Mouse (Mus musculus) right cerebral cortex, postnatal 36 days (tissue): ENCODE results near the gene Tpm1.

Experiments used
- DNase-seq, 2 experiments: peaks; one replicate each; pipeline ENCODE4 v3.0.0; 2022; ENCODE audit warnings: low spot score in 2 of 2, mixed read lengths in 1 of 2

Gene Tpm1

DNA sequence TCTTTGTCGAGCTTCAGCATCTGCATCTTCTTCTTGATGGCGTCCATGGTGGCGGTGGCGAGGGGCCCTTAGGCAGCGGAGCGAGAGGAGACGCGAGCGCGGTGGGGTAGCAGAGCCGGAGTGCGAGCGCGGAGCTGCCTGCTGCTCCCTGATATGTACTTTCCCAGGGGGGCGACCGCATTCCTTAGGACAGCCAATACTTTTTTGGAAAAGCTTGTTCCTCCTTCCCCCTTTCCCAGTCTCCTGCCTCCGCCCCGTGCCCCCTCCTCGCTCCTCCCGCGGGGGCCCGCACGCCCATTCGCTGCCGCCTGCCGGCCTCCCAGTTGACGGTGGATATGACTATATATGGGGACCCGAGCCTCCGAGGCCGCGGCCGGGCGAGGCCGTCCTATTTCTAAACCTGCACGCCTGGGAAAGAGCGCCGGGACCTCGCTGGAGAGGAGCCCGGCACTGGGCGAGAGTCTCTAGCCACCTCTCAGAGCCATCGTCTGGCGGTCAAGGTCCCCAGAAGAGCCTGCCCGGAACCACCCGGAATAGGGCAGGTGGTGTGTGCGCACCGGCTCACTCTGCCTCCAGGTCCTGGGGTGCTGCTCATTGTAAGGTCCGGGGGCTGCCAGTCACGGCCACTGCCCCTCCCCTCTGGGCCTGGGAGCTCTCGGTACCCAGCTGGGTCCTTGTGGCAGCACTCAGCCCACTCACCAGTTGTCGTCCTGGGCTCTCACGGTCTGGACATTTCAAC, at the start of gene Tpm1:
TSS of gene Tpm1 (minus strand) at position 321 of the 739 bp plus-strand sequence.
- peak; percentile 47 to 53 for DNase-seq

DNA sequence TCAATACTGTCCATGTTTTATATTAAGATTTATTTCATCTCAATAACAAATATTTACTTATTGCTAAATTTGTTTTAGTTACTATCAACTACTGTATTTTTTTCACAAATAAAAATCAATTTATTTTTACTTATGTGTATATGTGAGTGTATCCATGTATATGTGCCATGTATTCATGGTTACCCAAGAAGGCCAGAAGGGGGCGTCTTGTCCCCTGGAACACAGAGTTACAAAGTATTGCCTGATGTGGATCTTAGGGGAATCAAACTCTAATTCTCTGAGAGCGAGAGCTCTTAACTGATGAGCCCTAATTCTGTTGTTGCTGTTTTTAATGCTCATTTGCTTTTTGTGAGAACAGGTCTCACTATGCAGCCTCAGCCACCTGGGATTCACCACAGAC, 45.2 kb upstream of the Tpm1 start:
- DNase-seq = no peak

DNA sequence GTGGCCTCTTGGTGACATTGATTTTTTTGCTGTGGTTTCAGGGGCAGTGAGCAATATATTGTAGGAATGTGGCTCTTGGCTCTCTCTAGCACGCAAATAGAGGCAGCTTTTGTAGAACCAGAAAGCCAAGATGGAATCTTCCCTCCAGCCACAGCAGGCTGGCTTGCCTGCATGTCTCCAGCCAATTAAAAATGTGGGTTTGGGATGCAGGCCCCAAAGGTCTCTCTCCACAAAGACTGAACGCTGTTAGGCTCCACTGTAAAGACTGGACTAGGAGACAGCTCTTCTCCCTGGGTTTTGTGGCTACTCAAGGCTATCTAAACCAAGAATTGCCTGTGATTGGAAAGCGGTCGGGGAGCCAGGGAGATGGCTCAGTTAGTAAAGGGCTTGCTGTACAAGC, 43.0 kb upstream of the Tpm1 start:
- DNase-seq = no peak

DNA sequence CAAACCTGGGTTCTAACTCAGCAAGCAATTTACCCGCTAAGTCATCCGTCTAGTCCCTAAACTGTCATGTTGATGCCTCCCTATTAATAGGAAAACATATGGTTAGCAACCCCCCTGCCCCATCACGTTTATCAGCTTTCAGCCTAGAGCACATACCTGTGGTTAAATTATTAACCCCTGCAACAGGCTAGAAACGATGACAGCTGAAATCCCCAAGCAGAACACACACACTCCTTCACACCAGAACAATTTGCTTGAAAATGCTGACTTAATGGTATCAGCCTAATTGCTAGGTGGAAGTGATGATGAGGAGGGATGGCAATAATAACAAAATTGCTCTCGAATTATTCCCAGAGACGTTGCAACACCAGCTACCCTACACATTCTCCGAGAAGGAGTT, 42.4 kb upstream of the Tpm1 start:
- DNase-seq = no peak

- no peak for DNase-seq
These were observed 41.9 kb upstream of the Tpm1 start for GRCm38 (mm10) chr9:67091151-67091550.

DNA sequence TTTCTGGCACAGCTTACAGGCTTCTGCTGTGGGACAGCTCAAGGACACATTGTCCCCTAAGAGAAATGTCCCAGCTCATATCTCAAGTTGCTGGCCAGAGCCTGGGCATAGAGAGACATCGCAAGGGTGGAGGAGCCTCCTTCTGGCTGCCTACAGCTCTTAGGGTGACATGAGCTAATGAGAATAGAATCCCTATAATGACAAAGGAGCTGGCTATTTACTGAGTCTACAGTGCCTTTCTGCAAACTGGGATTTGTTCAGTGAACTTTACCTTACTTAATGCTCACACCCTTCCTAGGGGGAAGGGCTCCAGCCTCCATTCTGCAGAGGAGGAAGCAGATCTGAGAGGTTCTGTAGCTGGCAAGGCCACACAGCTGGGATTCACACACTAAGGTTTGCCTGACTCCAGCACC, 41.4 kb upstream of the Tpm1 start:
- no peak for DNase-seq

GRCm38 (mm10) chr9:67089167-67089566, 40.0 kb upstream of the Tpm1 start:
- DNase-seq = no peak

- no peak for DNase-seq
These were observed 34.6 kb upstream of the Tpm1 start for GRCm38 (mm10) chr9:67083801-67084200.

- DNase-seq = no peak
These were observed 32.5 kb upstream of the Tpm1 start for GRCm38 (mm10) chr9:67081688-67082087.

- no peak for DNase-seq
These were observed 28.6 kb upstream of the Tpm1 start for GRCm38 (mm10) chr9:67077658-67078319.

GRCm38 (mm10) chr9:67077266-67077657, 28.1 kb upstream of the Tpm1 start:
- DNase-seq = no peak

DNA sequence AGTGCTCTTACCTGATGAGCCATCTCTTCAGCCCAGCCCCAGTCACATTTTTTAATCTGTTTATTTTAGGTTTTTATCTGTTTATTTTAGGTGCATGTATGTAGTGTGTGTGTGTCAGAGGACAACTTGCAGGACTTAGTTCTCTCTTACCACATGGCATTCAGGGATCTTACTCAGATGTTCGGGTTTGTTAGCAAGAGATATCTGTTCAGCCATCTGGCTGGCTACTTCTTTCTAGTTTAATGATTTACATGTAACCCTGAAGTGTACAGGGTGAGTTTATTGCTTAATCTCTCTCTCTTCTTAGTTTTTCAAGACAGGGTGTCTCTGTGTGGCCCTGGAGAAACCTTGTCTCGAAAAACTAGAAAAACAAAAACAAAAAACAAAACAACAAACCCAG, 23.0 kb upstream of the Tpm1 start:
- no peak for DNase-seq

GRCm38 (mm10) chr9:67071596-67071995, 22.4 kb upstream of the Tpm1 start:
- DNase-seq = no peak

DNA sequence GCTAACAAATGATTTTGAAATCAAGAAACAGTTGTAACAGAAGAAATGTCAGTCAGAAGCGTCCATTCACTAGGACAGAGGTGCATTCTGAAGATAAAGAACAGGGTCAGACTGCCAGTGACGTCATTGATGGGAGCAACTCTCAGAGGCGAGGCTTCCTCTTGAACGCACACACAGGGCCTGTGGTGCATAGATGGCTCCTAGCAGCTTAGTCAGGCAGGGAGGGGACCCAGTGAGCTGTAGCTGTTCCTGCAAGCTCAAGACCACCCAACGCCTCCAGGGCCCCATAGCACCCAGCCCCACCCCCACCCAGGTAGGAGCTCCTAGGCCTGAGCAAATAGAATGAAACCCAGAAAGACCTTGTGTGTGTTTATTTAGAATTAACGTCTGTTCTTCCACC, 21.9 kb upstream of the Tpm1 start:
- DNase-seq = no peak

- DNase-seq = no peak
These were observed 17.4 kb upstream of the Tpm1 start for GRCm38 (mm10) chr9:67066616-67067015.

DNA sequence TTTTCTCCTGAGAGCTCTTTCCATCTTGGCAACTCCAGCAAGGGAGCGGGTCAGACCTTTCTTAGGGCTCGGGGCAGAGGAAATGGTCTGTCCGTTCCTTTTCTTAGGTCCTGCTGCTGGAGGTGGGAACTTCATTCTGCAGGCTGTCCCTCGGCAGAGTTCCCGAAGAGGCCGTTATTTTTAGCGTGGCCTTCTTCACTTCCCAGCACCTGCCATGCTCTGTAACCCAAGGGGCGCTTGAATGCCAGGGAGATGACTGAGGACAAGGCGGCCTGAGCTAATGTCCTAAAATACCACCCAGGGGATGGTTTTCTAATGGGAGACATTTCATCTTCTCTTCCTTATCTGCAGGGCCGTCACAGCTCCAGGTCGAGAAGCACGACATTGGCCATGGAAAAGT, 10.5 kb upstream of the Tpm1 start:
- no peak for DNase-seq

GRCm38 (mm10) chr9:67058366-67058765, 9.2 kb upstream of the Tpm1 start:
- DNase-seq = no peak

- no peak for DNase-seq
These were observed 1.6 kb upstream of the Tpm1 start for GRCm38 (mm10) chr9:67050736-67051337.

GRCm38 (mm10) chr9:67049836-67050235, 630 bp upstream of the Tpm1 start:
- DNase-seq = no peak

GRCm38 (mm10) chr9:67048483-67049085, 622 bp downstream of the Tpm1 start:
- DNase-seq = no peak

- no peak for DNase-seq
These were observed 1.4 kb downstream of the Tpm1 start for GRCm38 (mm10) chr9:67047606-67048482.
